Mouse (Mus musculus) heart, postnatal 0 days (tissue): ENCODE measurements around the gene Gm7102.

Experiments
- CTCF ChIP-seq: IDR thresholded peaks from 2 replicates; pipeline ENCODE4 v1.5.1; 2016; ENCODE audit warnings: antibody characterized with exemption, control low read depth, low read depth
- EP300 ChIP-seq: IDR thresholded peaks from 2 replicates; pipeline ENCODE4 v1.6.1; 2016; ENCODE audit warnings: antibody characterized with exemption, low read depth

GRCm38 (mm10) chr19:61224678-61225525 lies 48.8 kb upstream of the Gm7102 start:
- TF ChIP-seq CTCF: no peak
- no peak for TF ChIP-seq EP300
